In the genomic region with DNA sequence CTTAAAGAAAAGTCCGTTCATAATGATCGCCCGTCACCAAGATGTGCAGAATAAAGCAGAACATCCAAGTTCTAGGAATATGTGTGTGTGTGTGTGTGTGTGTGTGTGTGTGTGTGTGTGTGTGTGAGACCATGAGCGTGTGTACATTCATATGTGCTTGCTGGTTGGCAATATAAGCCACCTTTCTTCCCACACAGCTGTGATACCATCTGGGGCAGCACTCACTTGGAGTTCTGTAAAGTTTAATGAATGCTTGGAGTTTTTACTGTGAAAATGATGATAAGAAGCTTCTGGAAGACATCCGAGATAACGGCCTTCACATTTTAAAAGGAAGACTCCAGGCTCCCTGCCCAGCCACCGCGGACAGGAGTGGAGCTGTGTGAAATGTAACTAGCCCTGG, we compare ENCODE assay signal across 17 mouse cellular contexts.
DNase-seq lines count a peak whose midpoint lies in the region; ATAC-seq and TF ChIP-seq lines count a peak whose summit lies in the region.
"Had no signal": no experiment of that assay in that cellular context is flagged by ENCODE, and none has a peak within 500 bp of the region (broad histone marks: within the 10 kb centered on the region; RNA-seq: fewer than 3 reads in every experiment).

No protein-coding gene starts in this region.

- H3K27ac ChIP-seq in heart, embryonic 15.5 days, result peak overlapping the region; percentile 45; the same call in 1 of the 2 replicates
- H3K27ac ChIP-seq in heart, adult 2 months, result no peak overlapping the region
- H3K27ac ChIP-seq in stomach, embryonic 14.5 days (ENCODE audit: low read length), result peak overlapping the region; percentile 27; the same call in 1 of the 2 replicates
- H3K27ac ChIP-seq in stomach, postnatal 0 days (replicated peaks), result no peak overlapping the region
- H3K27ac ChIP-seq: embryonic facial prominence, embryonic 13.5 days; hindbrain, embryonic 15.5 days; limb, embryonic 13.5 days; neural tube, embryonic 15.5 days had no signal

- no peaks in the 10 kb centered on the region for H3K27me3 ChIP-seq in heart, embryonic 15.5 days
- no peaks in the 10 kb centered on the region for H3K27me3 ChIP-seq in heart, adult 2 months (ENCODE audit: control insufficient read depth, insufficient read depth, low read length)
- H3K27me3 ChIP-seq in stomach, embryonic 14.5 days (ENCODE audit: control insufficient read depth, insufficient read depth, low read length), result no peaks in the 10 kb centered on the region
- H3K27me3 ChIP-seq in stomach, postnatal 0 days (ENCODE audit: control insufficient read depth, insufficient read depth, low read length), result no peaks in the 10 kb centered on the region
- H3K27me3 ChIP-seq: CH12.LX; embryonic facial prominence, embryonic 13.5 days; hindbrain, embryonic 15.5 days; limb, embryonic 13.5 days; megakaryocyte, embryonic 14.5 days; neural tube, embryonic 15.5 days had no signal

- intact Hi-C loops in heart, adult 2 months (cut with DNase I), result no loop called here

- H3K36me3 ChIP-seq in heart, embryonic 15.5 days, result no peaks in the 10 kb centered on the region
- no peaks in the 10 kb centered on the region for H3K36me3 ChIP-seq in heart, adult 2 months (ENCODE audit: control insufficient read depth, insufficient read depth, low read length)
- H3K36me3 ChIP-seq in stomach, embryonic 14.5 days (ENCODE audit: control insufficient read depth, insufficient read depth, low read length), result no peaks in the 10 kb centered on the region
- H3K36me3 ChIP-seq in stomach, postnatal 0 days (ENCODE audit: control insufficient read depth, insufficient read depth, low read length), result no peaks in the 10 kb centered on the region
- H3K36me3 ChIP-seq: embryonic facial prominence, embryonic 13.5 days; hindbrain, embryonic 15.5 days; limb, embryonic 13.5 days; neural tube, embryonic 15.5 days had no signal

- peak; percentile 14 for DNase-seq in adrenal gland, adult 2 months
- no peak for DNase-seq in adrenal gland, adult 18-20 months (ENCODE audit: low spot score in 2 of 2)
- no peak for DNase-seq in heart, adult 2 months
- no peak for DNase-seq in stomach, postnatal 0 days (ENCODE audit: low spot score)
- no peak for DNase-seq in gastrocnemius, postnatal 4 days (ENCODE audit: low spot score in 2 of 2)
- no peak for DNase-seq in kidney, postnatal 36 days
- DNase-seq: kidney, adult 18-20 months; liver, postnatal 0 days; retina, postnatal 1 day had no signal

- no peaks in the 10 kb centered on the region for H3K9me3 ChIP-seq in heart, embryonic 15.5 days (replicated peaks)
- no peaks in the 10 kb centered on the region for H3K9me3 ChIP-seq in stomach, embryonic 14.5 days (ENCODE audit: control insufficient read depth, low read depth, low read length)
- no peaks in the 10 kb centered on the region for H3K9me3 ChIP-seq in stomach, postnatal 0 days (ENCODE audit: control insufficient read depth, low read length)
- H3K9me3 ChIP-seq: embryonic facial prominence, embryonic 13.5 days; hindbrain, embryonic 15.5 days; neural tube, embryonic 15.5 days had no signal

- no peak for TF ChIP-seq CTCF in heart, adult 2 months (IDR thresholded peaks at IDR 0.05)
- no peak for TF ChIP-seq CTCF in stomach, postnatal 0 days (IDR thresholded peaks at IDR 0.05; ENCODE audit: low read depth)

- H3K9ac ChIP-seq in heart, embryonic 15.5 days, result no peak overlapping the region
- H3K9ac ChIP-seq in heart, adult 2 months (ENCODE audit: low read depth, low read length), result no peak overlapping the region
- no peak overlapping the region for H3K9ac ChIP-seq in stomach, embryonic 14.5 days (replicated peaks; ENCODE audit: low read depth, low read length)
- no peak overlapping the region for H3K9ac ChIP-seq in stomach, postnatal 0 days (ENCODE audit: low read length)
- H3K9ac ChIP-seq: embryonic facial prominence, embryonic 13.5 days; hindbrain, embryonic 15.5 days; limb, embryonic 13.5 days; liver, postnatal 0 days; neural tube, embryonic 15.5 days had no signal

- H3K4me1 ChIP-seq in heart, embryonic 15.5 days (replicated peaks), result no peaks in the 10 kb centered on the region
- H3K4me1 ChIP-seq in heart, adult 2 months (ENCODE audit: control insufficient read depth, insufficient read depth, low read length), result no peaks in the 10 kb centered on the region; the same call in 1 of the 2 replicates
- H3K4me1 ChIP-seq in stomach, embryonic 14.5 days (ENCODE audit: control insufficient read depth, insufficient read depth, low read length), result peaks cover 4% of the 10 kb centered on the region; the same call in 1 of the 2 replicates
- H3K4me1 ChIP-seq in stomach, postnatal 0 days (replicated peaks; ENCODE audit: control insufficient read depth, insufficient read depth), result no peaks in the 10 kb centered on the region
- H3K4me1 ChIP-seq: hindbrain, embryonic 15.5 days; megakaryocyte, embryonic 14.5 days had no signal

- no peak overlapping the region for H3K4me3 ChIP-seq in heart, embryonic 15.5 days
- H3K4me3 ChIP-seq in heart, adult 2 months, result no peak overlapping the region
- H3K4me3 ChIP-seq in stomach, embryonic 14.5 days (ENCODE audit: low read depth, low read length), result no peak overlapping the region
- no peak overlapping the region for H3K4me3 ChIP-seq in stomach, postnatal 0 days (ENCODE audit: low read depth, low read length)
- H3K4me3 ChIP-seq: embryonic facial prominence, embryonic 13.5 days; hindbrain, embryonic 15.5 days; limb, embryonic 13.5 days; megakaryocyte, embryonic 14.5 days; neural tube, embryonic 15.5 days had no signal

- 62% methylated on average over 8 of the region's 8 CpGs for WGBS in heart, embryonic 15.5 days
- 57% methylated on average over 8 of the region's 8 CpGs for WGBS in heart, adult 2 months
- whole genome bisulfite sequencing in stomach, embryonic 14.5 days, result 69% methylated on average over 8 of the region's 8 CpGs
- WGBS in stomach, postnatal 0 days, result 61% methylated on average over 8 of the region's 8 CpGs

- no peaks in the 10 kb centered on the region for H3K79me2 ChIP-seq in heart, adult 2 months (replicated peaks; ENCODE audit: control insufficient read depth, insufficient read depth, low read length)

- ATAC-seq in heart, embryonic 15.5 days (replicated peaks; ENCODE audit: insufficient number of reproducible peaks, insufficient read depth, low FRiP score, low read depth), result no peak
- no peak for ATAC-seq in stomach, embryonic 14.5 days (ENCODE audit: insufficient number of reproducible peaks, insufficient read depth, low FRiP score, low read depth)
- ATAC-seq in stomach, postnatal 0 days (ENCODE audit: low FRiP score, low TSS enrichment), result no peak
- ATAC-seq: liver, postnatal 0 days had no signal

- no peak for TF ChIP-seq EP300 in heart, adult 2 months (IDR thresholded peaks at IDR 0.05; ENCODE audit: insufficient read depth, low read depth, low read length)
- no peak for TF ChIP-seq EP300 in stomach, postnatal 0 days (optimal IDR thresholded peaks at IDR 0.05)

- no peak for TF ChIP-seq POLR2A in heart, adult 2 months (IDR thresholded peaks at IDR 0.05; ENCODE audit: insufficient read depth, low read depth, low read length)

- peak overlapping the region; percentile 39 for H3K4me2 ChIP-seq in heart, embryonic 15.5 days
- 0 out of 2 replicates have a peak overlapping the region, but pooled peaks have one; percentile 12 for H3K4me2 ChIP-seq in stomach, embryonic 14.5 days (replicated peaks; ENCODE audit: low read depth, low read length)
- no peak overlapping the region for H3K4me2 ChIP-seq in stomach, postnatal 0 days (replicated peaks; ENCODE audit: low read depth)
- H3K4me2 ChIP-seq: embryonic facial prominence, embryonic 13.5 days; hindbrain, embryonic 15.5 days; limb, embryonic 13.5 days; neural tube, embryonic 15.5 days had no signal

Comparison
In these comparisons a context has a peak if more than half of its experiments do, and no peak if none do; other contexts are left out.
1. H3K27ac ChIP-seq: peak in heart, embryonic 15.5 days (single experiment) and stomach, embryonic 14.5 days (single experiment); none in heart, adult 2 months (single experiment) and stomach, postnatal 0 days (single experiment).